ENCODE assay signal across 8 mouse cellular contexts in genomic region chr2:75781078-75781477, GRCm38 (mm10). TPM values are rescaled to one million over a fixed set of nuclear protein-coding genes. Genes with fewer than 3 reads are reported as not detected.
A peak's percentile ranks its signal among the peaks of the same experiment; 100 is the strongest.
DNase-seq lines count a peak whose midpoint lies in the region; ATAC-seq and TF ChIP-seq lines count a peak whose summit lies in the region.

No protein-coding gene starts in this region.

- H3K9ac ChIP-seq in heart, adult 2 months (ENCODE audit: low read depth, low read length): peak overlapping the region; percentile 43; the same call in 1 of the 2 replicates
- no peak overlapping the region for H3K9ac ChIP-seq in limb, embryonic 14.5 days (ENCODE audit: low read depth, low read length, severe bottlenecking)

- H3K36me3 ChIP-seq in heart, adult 2 months (ENCODE audit: control insufficient read depth, insufficient read depth, low read length): no peaks in the 10 kb centered on the region
- no peaks in the 10 kb centered on the region for H3K36me3 ChIP-seq in heart, embryonic 10.5 days
- no peaks in the 10 kb centered on the region for H3K36me3 ChIP-seq in G1E (replicated peaks)
- no peaks in the 10 kb centered on the region for H3K36me3 ChIP-seq in limb, embryonic 14.5 days (ENCODE audit: control insufficient read depth, insufficient read depth, low read length)

- no peak for TF ChIP-seq POLR2A in heart, adult 2 months (IDR thresholded peaks at IDR 0.05; ENCODE audit: insufficient read depth, low read depth, low read length)
- no peak for TF ChIP-seq POLR2A in limb, embryonic 14.5 days (IDR thresholded peaks at IDR 0.05; ENCODE audit: borderline replicate concordance, extremely low read depth, insufficient read depth, insufficient read length)

- no peak for TF ChIP-seq EP300 in heart, adult 2 months (IDR thresholded peaks at IDR 0.05; ENCODE audit: insufficient read depth, low read depth, low read length)

- intact Hi-C loops in heart, adult 2 months (cut with DNase I): loop anchor here (1.0 to 2.0 kb wide), 2 partner anchors 76 to 176 kb away; partner anchors contain the start of gene Nfe2l2

- peak; percentile 38; the same call in 1 of the 2 replicates for ATAC-seq in G1E (ENCODE audit: extremely low read depth, insufficient number of reproducible peaks, low FRiP score, poor library complexity, severe bottlenecking)
- ATAC-seq in hematopoietic stem cell, adult 5-6 weeks (replicated peaks in 1 of 2; ENCODE audit: insufficient read depth in 1 of 2, low FRiP score in 2 of 2, low TSS enrichment in 1 of 2, low read depth in 1 of 2, poor library complexity in 2 of 2, severe bottlenecking in 2 of 2): peak; percentile 57 to 65; a peak in 2 of 4 replicates
- ATAC-seq in limb, embryonic 14.5 days (ENCODE audit: low FRiP score, low read depth): peak; percentile 55; the same call in 1 of the 2 replicates

- H3K27me3 ChIP-seq in heart, adult 2 months (ENCODE audit: control insufficient read depth, insufficient read depth, low read length): no peaks in the 10 kb centered on the region
- no peaks in the 10 kb centered on the region for H3K27me3 ChIP-seq in heart, embryonic 10.5 days (ENCODE audit: insufficient read depth, poor library complexity, severe bottlenecking)
- peaks cover 4% of the 10 kb centered on the region; the same call in 1 of the 2 replicates for H3K27me3 ChIP-seq in G1E (ENCODE audit: insufficient read depth, low read length)
- no peaks in the 10 kb centered on the region for H3K27me3 ChIP-seq in limb, embryonic 14.5 days (ENCODE audit: control insufficient read depth, insufficient read depth, low read length)

- no peak overlapping the region for H3K4me2 ChIP-seq in limb, embryonic 14.5 days (replicated peaks; ENCODE audit: low read depth, low read length, severe bottlenecking)

- under 1% methylated on average over 3 of the region's 3 CpGs for WGBS in heart, adult 2 months
- 2% methylated on average over 3 of the region's 3 CpGs for WGBS in heart, embryonic 10.5 days
- WGBS in limb, embryonic 14.5 days: 3% methylated on average over 3 of the region's 3 CpGs

- H3K27ac ChIP-seq in heart, adult 2 months: no peak overlapping the region
- H3K27ac ChIP-seq in heart, embryonic 10.5 days: no peak overlapping the region
- H3K27ac ChIP-seq in limb, embryonic 14.5 days (replicated peaks; ENCODE audit: low read depth, low read length): no peak overlapping the region

- no peak for DNase-seq in heart, adult 2 months
- DNase-seq in heart, embryonic 10.5 days (ENCODE audit: low spot score): no peak
- peak; percentile 27 for DNase-seq in G1E (ENCODE audit: low spot score)
- peak; percentile 53 to 78 for DNase-seq in cerebellum, postnatal 10 days
- DNase-seq in limb, embryonic 14.5 days (ENCODE audit: low spot score): peak; percentile 50
- peak; percentile 79 for DNase-seq in naive thymus-derived CD4-positive, alpha-beta T cell, adult 2 months (ENCODE audit: low read depth)
- DNase-seq in urinary bladder, postnatal 25 days (ENCODE audit: low spot score): no peak

- TF ChIP-seq CTCF in heart, adult 2 months (IDR thresholded peaks at IDR 0.05): peak; percentile 95
- no peak for TF ChIP-seq CTCF in G1E (IDR thresholded peaks at IDR 0.05; ENCODE audit: low read depth, low read length)

- H3K4me3 ChIP-seq in heart, adult 2 months: no peak overlapping the region
- no peak overlapping the region for H3K4me3 ChIP-seq in heart, embryonic 10.5 days
- no peak overlapping the region for H3K4me3 ChIP-seq in G1E (ENCODE audit: low read depth, low read length)
- H3K4me3 ChIP-seq in limb, embryonic 14.5 days (replicated peaks; ENCODE audit: low read length): no peak overlapping the region

- peaks cover 6% of the 10 kb centered on the region for H3K4me1 ChIP-seq in heart, adult 2 months (ENCODE audit: control insufficient read depth, insufficient read depth, low read length)
- peaks cover 23% of the 10 kb centered on the region for H3K4me1 ChIP-seq in heart, embryonic 10.5 days
- peaks cover 36% of the 10 kb centered on the region for H3K4me1 ChIP-seq in G1E (ENCODE audit: insufficient read depth, low read depth, low read length)
- H3K4me1 ChIP-seq in limb, embryonic 14.5 days (ENCODE audit: control insufficient read depth, insufficient read depth, low read length): peaks cover 5% of the 10 kb centered on the region

- H3K79me2 ChIP-seq in heart, adult 2 months (replicated peaks; ENCODE audit: control insufficient read depth, insufficient read depth, low read length): no peaks in the 10 kb centered on the region

- no peaks in the 10 kb centered on the region for H3K9me3 ChIP-seq in heart, embryonic 10.5 days
- no peaks in the 10 kb centered on the region for H3K9me3 ChIP-seq in G1E (replicated peaks)
- H3K9me3 ChIP-seq in limb, embryonic 14.5 days (ENCODE audit: control insufficient read depth, low read length): no peaks in the 10 kb centered on the region

RNA-seq across cellular contexts. Expression of gene Agps, which starts 50.9 kb away (rescaled TPM):
- 10 to 100 TPM; 30.7 to 30.8 TPM for total RNA-seq in heart, adult 2 months (2021)
- 4.7 and 9.8 TPM in 2 replicates for polyA plus RNA-seq in heart, adult 2 months (2012; rRNA removed)
- polyA plus RNA-seq in heart, embryonic 10.5 days (2016; fragmentation: Nextera tagmentation; extraction: Ambion mirVana): 48.6 and 49.5 TPM in 2 replicates
- total RNA-seq in G1E (2014; fragmentation: Nextera tagmentation): 80.7 and 87.7 TPM in 2 replicates
- total RNA-seq in G1E (2017): 64.7 and 77.9 TPM in 2 replicates
- polyA plus RNA-seq in G1E (2012): 10.4 and 11.2 TPM in 2 replicates
- 38.7 and 63.6 TPM in 2 replicates for total RNA-seq in hematopoietic stem cell, adult 5-6 weeks (2017)
- polyA plus RNA-seq in limb, embryonic 14.5 days (2012; rRNA removed): 17.0 and 18.0 TPM in 2 replicates
- polyA plus RNA-seq in limb, embryonic 14.5 days (2014; fragmentation: Nextera tagmentation; extraction: Ambion mirVana): 27.5 and 34.1 TPM in 2 replicates

Comparison
In these comparisons a context has a peak if more than half of its experiments do, and no peak if none do; other contexts are left out.
1. DNase-seq: peak in G1E (single experiment), cerebellum, postnatal 10 days (2 of 2), limb, embryonic 14.5 days (single experiment) and naive thymus-derived CD4-positive, alpha-beta T cell, adult 2 months (single experiment); none in heart, adult 2 months (0 of 2), heart, embryonic 10.5 days (single experiment) and urinary bladder, postnatal 25 days (single experiment).
2. Peak in every context shown above with its lines, with median percentiles within 50 percentile points of each other: ATAC-seq.